Mouse (Mus musculus) kidney, postnatal 0 days (tissue): ENCODE measurements around the gene Olfr695. TPM values are rescaled to one million over a fixed set of nuclear protein-coding genes. Genes with fewer than 3 reads are reported as not detected.

Source experiments
- ATAC-seq: fragments of 200-750 bp; cut with Nextera tagmentation; replicated peaks from 2 replicates; pipeline ENCODE4 v1.8.0; 2017; ENCODE audit warnings: low read depth, moderate number of reproducible peaks, moderate TSS enrichment, moderate library complexity; ENCODE audit not compliant: low FRiP score
- DNase-seq: peaks from one replicate; pipeline ENCODE4 v3.0.0-alpha.2; 2016; ENCODE audit warnings: low spot score
- H3K27ac ChIP-seq: fragments of 300-500 bp; sonication (generic); 2 replicates; pipeline ENCODE4 v1.5.1; 2014; ENCODE audit warnings: mild to moderate bottlenecking
- H3K27me3 ChIP-seq: fragments of 300-500 bp; sonication (generic); 2 replicates; pipeline ENCODE4 v1.6.1; 2014; ENCODE audit warnings: low read length, mixed read lengths; ENCODE audit not compliant: insufficient read depth
- H3K36me3 ChIP-seq: fragments of 300-500 bp; sonication (generic); 2 replicates; pipeline ENCODE4 v1.6.1; 2014; ENCODE audit warnings: low read length, mixed read lengths; ENCODE audit not compliant: insufficient read depth
- H3K4me1 ChIP-seq: fragments of 300-500 bp; sonication (generic); replicated peaks from 2 replicates; pipeline ENCODE4 v1.6.1; 2014; ENCODE audit warnings: antibody characterized with exemption, low read length, mixed read lengths; ENCODE audit not compliant: insufficient read depth
- H3K4me2 ChIP-seq: fragments of 300-500 bp; sonication (generic); 2 replicates; pipeline ENCODE4 v1.6.1; 2014; ENCODE audit warnings: mild to moderate bottlenecking, low read length, moderate library complexity, mixed read lengths
- H3K4me3 ChIP-seq: fragments of 300-500 bp; sonication (generic); replicated peaks from 2 replicates; pipeline ENCODE4 v1.5.1; 2014; ENCODE audit warnings: low read depth, low read length
- H3K9ac ChIP-seq: fragments of 300-500 bp; sonication (generic); 2 replicates; pipeline ENCODE4 v1.6.1; 2014; ENCODE audit warnings: low read depth, low read length
- H3K9me3 ChIP-seq: fragments of 300-500 bp; sonication (generic); replicated peaks from 2 replicates; pipeline ENCODE4 v1.6.1; 2016; ENCODE audit warnings: low read length, inconsistent platforms, mixed read lengths
- CTCF ChIP-seq: IDR thresholded peaks from 2 replicates; pipeline ENCODE4 v1.5.1; 2016; ENCODE audit warnings: antibody characterized with exemption, low read depth, mild to moderate bottlenecking, moderate library complexity
- WGBS: fragments of 180-500 bp; shearing (Covaris S2); extraction: QIAGEN DNeasy Blood & Tissue Kit; methylation state at CpG from one replicate; pipeline ENCODE4 v1.1.7; 2014; 5-methylcytosine and 5-hydroxymethylcytosine counted together
- polyA plus RNA-seq: library from polyadenylated mRNA; unstranded; fragments of >200 nt; fragmentation: Nextera tagmentation; extraction: Ambion mirVana; gene quantifications from 2 replicates; pipeline ENCODE4 v1.2.1, GENCODE M21; 2015

Olfr695 gene
- polyA plus RNA-seq, 1 experiment from 2014 or later: not detected

- no peaks in the 10 kb centered on the region for H3K4me1 ChIP-seq
- no peak for DNase-seq
- H3K36me3 ChIP-seq: no peaks in the 10 kb centered on the region
- no peaks in the 10 kb centered on the region for H3K9me3 ChIP-seq
- no peak overlapping the region for H3K4me2 ChIP-seq
- 88% methylated on average over 2 of the region's 2 CpGs for WGBS
- no peak for TF ChIP-seq CTCF
- H3K27me3 ChIP-seq: no peaks in the 10 kb centered on the region
- no peak overlapping the region for H3K27ac ChIP-seq
- no peak for ATAC-seq
- no peak overlapping the region for H3K9ac ChIP-seq
- no peak overlapping the region for H3K4me3 ChIP-seq
Observed at GRCm38 (mm10) chr7:106685382-106685781, 30.8 kb downstream of the Olfr695 start.

GRCm38 (mm10) chr7:106680484-106680883, 35.7 kb downstream of the Olfr695 start, which contains the start of gene Olfr693:
Gene Olfr693 (minus strand): TSS chr7:106680584.
- Histone ChIP-seq H3K4me1 (no peaks in the 10 kb centered on the region), H3K4me2 (no peak within 1 kb of the TSS), H3K27ac (no peak within 1 kb of the TSS), H3K9ac (no peak within 1 kb of the TSS), H3K4me3 (no peak within 1 kb of the TSS), H3K27me3 (no peaks in the 10 kb centered on the region), H3K9me3 (no peaks in the 10 kb centered on the region), H3K36me3 (no peaks in the 10 kb centered on the region)
- ATAC-seq: no peak
- DNase-seq: no peak
- TF ChIP-seq CTCF: no peak

Other genes starting within 250 kb of the Olfr695 start
- not detected in 2 replicates for gene Olfr693, start 35.8 kb downstream of the Olfr695 start, polyA plus RNA-seq
- gene Olfr694, start 24.6 kb downstream of the Olfr695 start, polyA plus RNA-seq: not detected in 2 replicates
- not detected in 2 replicates for gene Olfr697, start 26.0 kb upstream of the Olfr695 start, polyA plus RNA-seq
- not detected in 2 replicates for gene Olfr698, start 39.0 kb upstream of the Olfr695 start, polyA plus RNA-seq
- not detected in 2 replicates for gene Olfr699, start 76.8 kb upstream of the Olfr695 start, polyA plus RNA-seq
- gene Olfr700, start 92.4 kb upstream of the Olfr695 start, polyA plus RNA-seq: not detected in 2 replicates
- not detected in 2 replicates for gene Olfr701, start 97.7 kb upstream of the Olfr695 start, polyA plus RNA-seq
- not detected in 2 replicates for gene Olfr702, start 117.5 kb upstream of the Olfr695 start, polyA plus RNA-seq
- not detected in 2 replicates for gene Olfr703, start 127.0 kb upstream of the Olfr695 start, polyA plus RNA-seq
- gene Olfr704, start 146.8 kb upstream of the Olfr695 start, polyA plus RNA-seq: not detected in 2 replicates
- gene Olfr705, start 160.5 kb upstream of the Olfr695 start, polyA plus RNA-seq: not detected in 2 replicates
- gene Olfr706, start 171.8 kb upstream of the Olfr695 start, polyA plus RNA-seq: not detected in 2 replicates
- gene Olfr707, start 184.8 kb upstream of the Olfr695 start, polyA plus RNA-seq: not detected in 2 replicates
- gene Olfr1532-ps1, start 191.6 kb upstream of the Olfr695 start, polyA plus RNA-seq: not detected in 2 replicates
- not detected in 2 replicates for gene Olfr709-ps1, start 215.8 kb upstream of the Olfr695 start, polyA plus RNA-seq
- not detected in 2 replicates for gene Olfr710, start 231.9 kb upstream of the Olfr695 start, polyA plus RNA-seq
- gene Olfr6, start 247.5 kb upstream of the Olfr695 start, polyA plus RNA-seq: not detected in 2 replicates